Mouse (Mus musculus): ENCODE results near the gene Pdcd1lg2. TPM values are rescaled to one million over a fixed set of nuclear protein-coding genes. Genes with fewer than 3 reads are reported as not detected.
"Not testable (repeated sequence)": the region's sequence is repeated elsewhere in the genome, so short reads cannot be mapped to it uniquely, and the experiment has no call there.

The Pdcd1lg2 gene
- polyA plus RNA-seq, 1 experiment from 2014 or later: not detected

DNA sequence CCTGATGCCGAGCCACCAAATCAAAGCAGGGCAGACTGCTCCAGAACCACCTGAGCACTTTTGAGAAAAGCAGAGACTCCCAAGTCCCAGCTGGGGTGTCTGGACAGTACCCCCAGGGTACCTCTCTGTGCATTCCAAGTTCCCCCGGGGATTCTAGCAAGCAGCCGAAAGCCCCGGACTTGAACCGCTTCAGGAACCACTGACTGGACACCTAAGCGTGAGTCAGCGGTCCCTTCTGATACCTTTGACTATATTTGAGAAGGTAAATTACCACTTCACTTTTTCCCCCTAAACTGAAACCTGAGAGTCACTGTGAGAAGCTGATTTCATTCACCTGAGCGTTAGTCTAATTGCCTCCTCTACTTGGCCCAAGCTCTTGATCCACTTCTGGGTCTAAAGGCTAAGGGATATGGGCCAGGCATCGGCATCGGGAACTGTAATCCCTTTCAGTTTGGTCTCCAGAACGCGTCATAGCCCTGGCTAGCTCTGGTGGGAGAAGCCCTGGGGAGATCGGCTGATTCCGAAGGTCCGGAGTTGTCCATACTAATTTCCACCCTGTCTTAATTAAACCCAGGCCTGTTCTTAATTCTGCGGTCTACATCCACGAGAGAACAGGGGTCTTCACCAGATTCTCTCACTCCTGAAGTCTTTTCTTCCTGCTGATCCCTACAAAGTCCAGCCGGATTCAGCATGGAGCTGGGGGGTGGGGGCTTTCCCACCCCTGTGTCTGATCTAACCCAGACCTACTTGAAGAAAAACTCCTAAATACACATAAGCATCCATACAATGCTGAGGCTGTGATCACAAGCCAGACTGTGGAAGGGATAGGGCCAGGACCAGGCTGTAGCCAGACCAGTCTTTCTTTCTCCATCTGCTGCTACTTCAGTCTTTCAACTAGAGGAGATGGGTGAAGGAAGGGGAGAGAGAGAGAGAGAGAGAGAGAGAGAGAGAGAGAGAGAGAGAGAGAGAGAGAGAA, 4.4 kb upstream of the Pdcd1lg2 start:
- Histone ChIP-seq H3K27ac (ENCODE audit: low read depth, low read length) (no peak overlapping the region), H3K4me2 (ENCODE audit: low read depth, low read length) (no peak overlapping the region), H3K36me3 (ENCODE audit: control insufficient read depth, insufficient read depth, low read length) (no peaks in the 10 kb centered on the region), H3K4me1 (ENCODE audit: control insufficient read depth, insufficient read depth, low read length) (no peaks in the 10 kb centered on the region), H3K27me3 (ENCODE audit: control insufficient read depth, insufficient read depth, low read length) (no peaks in the 10 kb centered on the region), H3K9me3 (ENCODE audit: control insufficient read depth, low read length) (no peaks in the 10 kb centered on the region), H3K4me3 (ENCODE audit: low read depth, low read length) (no peak overlapping the region), H3K9ac (replicated peaks; ENCODE audit: low read depth, low read length) (no peak overlapping the region)
- WGBS: 85% methylated on average over 18 of the region's 18 CpGs
- no peak for ATAC-seq (ENCODE audit: low read depth)

DNA sequence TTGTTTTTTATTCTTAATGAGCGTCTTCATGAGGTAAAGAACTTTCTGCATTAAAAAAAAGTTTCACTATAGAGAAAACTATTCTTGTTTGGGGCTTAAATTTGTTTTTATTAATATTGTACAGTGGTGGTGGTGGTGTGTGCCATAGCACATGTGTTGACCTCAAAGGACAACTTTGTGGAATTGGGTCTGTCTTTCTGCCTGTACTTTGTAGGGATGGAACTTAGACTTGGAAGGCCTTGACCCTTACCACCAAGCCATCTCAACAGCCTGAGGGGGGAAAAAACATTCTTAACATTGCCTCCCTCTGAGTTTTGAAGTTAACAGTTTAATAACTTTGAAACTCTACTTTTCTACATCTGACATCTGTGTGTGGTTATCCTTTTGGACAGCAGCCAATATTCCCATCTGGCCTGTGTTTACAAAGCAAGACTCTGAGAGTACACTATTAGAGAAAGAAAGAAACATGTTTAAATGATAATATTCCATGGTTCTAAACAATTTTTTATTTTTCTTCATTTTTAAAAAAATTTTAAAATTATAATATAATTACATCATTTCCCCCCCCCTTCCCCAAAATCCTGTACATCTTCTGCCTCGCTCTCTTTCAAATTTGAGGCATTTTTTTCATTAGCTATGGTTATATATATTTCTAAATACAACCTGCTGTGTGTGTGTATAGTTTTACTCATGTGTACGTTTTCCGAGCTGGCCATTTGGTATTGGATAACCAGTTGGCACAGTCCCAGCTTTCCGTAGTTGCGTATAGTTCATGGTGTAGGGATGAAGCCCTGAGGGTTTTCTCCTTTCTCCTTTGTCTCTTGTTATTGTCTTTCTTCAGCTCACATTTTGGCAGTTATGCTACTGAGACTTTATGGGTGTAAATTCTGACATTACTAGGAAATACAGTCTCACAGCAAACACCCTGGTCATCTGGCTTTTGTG, 2.0 kb downstream of the Pdcd1lg2 start:
- Histone ChIP-seq H3K4me2 (ENCODE audit: low read depth, low read length) (no peak overlapping the region), H3K4me3 (ENCODE audit: low read depth, low read length) (no peak overlapping the region), H3K27ac (ENCODE audit: low read depth, low read length) (no peak overlapping the region; the same call in 1 of the 2 replicates), H3K9ac (replicated peaks; ENCODE audit: low read depth, low read length) (no peak overlapping the region), H3K4me1 (ENCODE audit: control insufficient read depth, insufficient read depth, low read length) (no peaks in the 10 kb centered on the region), H3K9me3 (ENCODE audit: control insufficient read depth, low read length) (no peaks in the 10 kb centered on the region), H3K27me3 (ENCODE audit: control insufficient read depth, insufficient read depth, low read length) (no peaks in the 10 kb centered on the region), H3K36me3 (ENCODE audit: control insufficient read depth, insufficient read depth, low read length) (no peaks in the 10 kb centered on the region)
- WGBS: 66% methylated on average over 6 of the region's 6 CpGs
- no peak for ATAC-seq (ENCODE audit: low read depth)

DNA sequence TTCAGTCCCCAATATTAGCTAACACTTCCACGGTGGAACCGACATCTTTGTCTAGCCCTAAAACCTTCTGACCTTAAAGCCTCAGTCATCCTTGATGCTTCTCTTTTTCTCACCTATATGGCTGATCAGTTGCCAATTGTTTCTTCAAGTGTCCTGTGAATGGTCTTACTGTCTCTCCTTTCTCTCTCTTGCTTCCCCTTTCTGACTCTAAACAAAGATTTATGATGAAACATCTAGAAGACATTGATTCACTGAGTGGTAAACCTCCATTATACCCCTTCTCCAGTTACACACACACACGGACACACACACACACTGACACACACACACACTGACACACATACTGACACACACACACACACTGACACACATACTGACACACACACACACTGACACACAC, 3.8 kb downstream of the Pdcd1lg2 start:
- no peak overlapping the region for H3K4me2 ChIP-seq (ENCODE audit: low read depth, low read length)
- no peaks in the 10 kb centered on the region for H3K36me3 ChIP-seq (ENCODE audit: control insufficient read depth, insufficient read depth, low read length)
- 89% methylated on average over 3 of the region's 3 CpGs for WGBS
- no peaks in the 10 kb centered on the region for H3K9me3 ChIP-seq (ENCODE audit: control insufficient read depth, low read length)
- no peak overlapping the region for H3K27ac ChIP-seq (ENCODE audit: low read depth, low read length)
- no peaks in the 10 kb centered on the region for H3K27me3 ChIP-seq (ENCODE audit: control insufficient read depth, insufficient read depth, low read length)
- no peak overlapping the region for H3K4me3 ChIP-seq (ENCODE audit: low read depth, low read length)
- no peak for ATAC-seq (ENCODE audit: low read depth)
- H3K4me1 ChIP-seq (ENCODE audit: control insufficient read depth, insufficient read depth, low read length): no peaks in the 10 kb centered on the region
- H3K9ac ChIP-seq (replicated peaks; ENCODE audit: low read depth, low read length): no peak overlapping the region

DNA sequence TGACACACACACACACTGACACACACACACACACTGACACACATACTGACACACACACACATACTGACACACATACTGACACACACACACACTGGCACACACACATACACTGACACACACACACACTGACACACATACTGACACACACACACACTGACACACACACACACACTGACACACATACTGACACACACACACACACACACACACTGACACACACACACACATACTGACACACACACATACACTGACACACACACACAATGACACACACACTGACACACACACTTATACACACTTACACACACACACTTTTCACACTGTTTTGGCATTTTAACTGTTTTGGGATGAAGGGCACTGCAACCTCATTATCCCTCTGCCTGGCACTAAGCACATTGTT, 4.2 kb downstream of the Pdcd1lg2 start:
- not testable (repeated sequence) for ATAC-seq (ENCODE audit: low read depth); H3K4me2 ChIP-seq (ENCODE audit: low read depth, low read length); H3K36me3 ChIP-seq (ENCODE audit: control insufficient read depth, insufficient read depth, low read length); H3K27ac ChIP-seq (ENCODE audit: low read depth, low read length); H3K9ac ChIP-seq (replicated peaks; ENCODE audit: low read depth, low read length); H3K4me3 ChIP-seq (ENCODE audit: low read depth, low read length); H3K27me3 ChIP-seq (ENCODE audit: control insufficient read depth, insufficient read depth, low read length); H3K9me3 ChIP-seq (ENCODE audit: control insufficient read depth, low read length); H3K4me1 ChIP-seq (ENCODE audit: control insufficient read depth, insufficient read depth, low read length)

DNA sequence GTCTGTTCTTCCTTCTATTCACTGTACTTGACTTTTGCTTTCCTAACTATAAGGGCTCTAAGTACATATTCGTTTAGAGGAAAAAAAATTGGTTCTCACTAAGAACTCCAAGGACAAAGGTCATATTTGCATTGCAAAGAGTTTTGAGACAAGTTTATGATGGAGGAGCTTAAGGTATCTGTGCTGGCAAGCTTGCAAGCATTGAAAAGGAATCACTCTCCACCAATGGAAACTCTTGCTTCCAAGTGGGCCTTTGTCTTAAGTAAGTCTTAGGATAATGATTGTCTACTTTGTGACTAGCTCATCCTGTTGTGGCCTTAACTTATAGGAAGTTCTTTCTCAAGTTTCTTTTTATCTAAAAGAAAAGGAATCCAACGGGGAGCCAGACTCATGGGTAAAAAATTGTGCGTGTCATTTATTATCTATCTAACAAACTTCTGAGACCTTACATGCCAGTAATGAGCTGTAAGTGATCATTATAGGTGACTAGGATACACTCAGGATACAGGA, 5.7 kb downstream of the Pdcd1lg2 start:
- H3K27ac ChIP-seq (ENCODE audit: low read depth, low read length): no peak overlapping the region
- no peaks in the 10 kb centered on the region for H3K9me3 ChIP-seq (ENCODE audit: control insufficient read depth, low read length)
- no peak overlapping the region for H3K4me2 ChIP-seq (ENCODE audit: low read depth, low read length)
- H3K4me3 ChIP-seq (ENCODE audit: low read depth, low read length): no peak overlapping the region
- no peaks in the 10 kb centered on the region for H3K36me3 ChIP-seq (ENCODE audit: control insufficient read depth, insufficient read depth, low read length)
- 81% methylated on average over 3 of the region's 3 CpGs for WGBS
- ATAC-seq (ENCODE audit: low read depth): no peak
- no peaks in the 10 kb centered on the region for H3K27me3 ChIP-seq (ENCODE audit: control insufficient read depth, insufficient read depth, low read length)
- H3K9ac ChIP-seq (replicated peaks; ENCODE audit: low read depth, low read length): no peak overlapping the region
- no peaks in the 10 kb centered on the region for H3K4me1 ChIP-seq (ENCODE audit: control insufficient read depth, insufficient read depth, low read length)

DNA sequence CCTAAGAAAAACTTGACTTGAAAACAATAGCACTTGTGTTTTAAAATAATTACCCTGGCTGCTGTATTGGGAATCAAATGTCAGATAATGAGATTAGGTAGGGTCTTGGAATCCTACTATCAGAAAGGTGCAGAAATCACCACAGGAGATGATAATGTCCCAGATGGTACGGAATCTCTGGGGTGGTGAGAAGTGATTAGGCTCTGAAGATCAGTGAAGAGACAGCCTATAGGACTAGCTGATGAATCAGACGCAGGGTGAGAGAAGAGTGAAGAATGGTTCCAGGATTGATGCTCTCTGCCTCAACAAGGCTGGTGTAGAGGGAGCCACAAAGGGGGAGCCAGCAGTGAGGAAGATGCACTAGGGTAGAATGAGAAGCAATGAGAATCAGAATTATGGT, 6.5 kb downstream of the Pdcd1lg2 start:
- no peak overlapping the region for H3K4me2 ChIP-seq (ENCODE audit: low read depth, low read length)
- 85% methylated on average over 2 of the region's 2 CpGs for WGBS
- no peak overlapping the region for H3K27ac ChIP-seq (ENCODE audit: low read depth, low read length)
- H3K36me3 ChIP-seq (ENCODE audit: control insufficient read depth, insufficient read depth, low read length): no peaks in the 10 kb centered on the region
- no peaks in the 10 kb centered on the region for H3K9me3 ChIP-seq (ENCODE audit: control insufficient read depth, low read length)
- H3K4me1 ChIP-seq (ENCODE audit: control insufficient read depth, insufficient read depth, low read length): no peaks in the 10 kb centered on the region
- H3K27me3 ChIP-seq (ENCODE audit: control insufficient read depth, insufficient read depth, low read length): no peaks in the 10 kb centered on the region
- H3K9ac ChIP-seq (replicated peaks; ENCODE audit: low read depth, low read length): no peak overlapping the region
- no peak for ATAC-seq (ENCODE audit: low read depth)
- H3K4me3 ChIP-seq (ENCODE audit: low read depth, low read length): no peak overlapping the region

DNA sequence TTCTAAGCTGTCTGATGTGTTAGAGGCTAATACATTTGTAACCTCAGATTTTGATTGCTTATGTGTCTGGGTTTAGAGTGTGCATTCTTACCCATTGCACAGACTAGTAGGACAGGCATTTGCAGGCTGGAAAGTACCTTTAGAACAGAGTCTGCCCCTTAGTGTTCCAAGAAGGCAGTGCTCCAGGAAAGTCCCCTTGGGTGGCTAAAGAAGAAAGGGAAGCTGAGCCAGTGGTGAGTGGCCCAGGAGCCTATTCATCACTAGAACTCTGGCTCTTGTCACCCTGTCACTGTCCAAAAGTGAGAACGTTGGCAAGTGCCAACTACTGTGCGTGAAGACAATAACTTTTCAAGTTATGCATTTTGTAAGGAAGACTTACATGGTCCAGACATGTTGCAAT, 7.2 kb downstream of the Pdcd1lg2 start:
- H3K36me3 ChIP-seq (ENCODE audit: control insufficient read depth, insufficient read depth, low read length): no peaks in the 10 kb centered on the region
- H3K4me3 ChIP-seq (ENCODE audit: low read depth, low read length): no peak overlapping the region
- no peak overlapping the region for H3K9ac ChIP-seq (replicated peaks; ENCODE audit: low read depth, low read length)
- WGBS: 79% methylated on average over 2 of the region's 2 CpGs
- no peak overlapping the region for H3K4me2 ChIP-seq (ENCODE audit: low read depth, low read length)
- ATAC-seq (ENCODE audit: low read depth): no peak
- H3K27ac ChIP-seq (ENCODE audit: low read depth, low read length): no peak overlapping the region
- H3K4me1 ChIP-seq (ENCODE audit: control insufficient read depth, insufficient read depth, low read length): no peaks in the 10 kb centered on the region
- H3K9me3 ChIP-seq (ENCODE audit: control insufficient read depth, low read length): no peaks in the 10 kb centered on the region
- H3K27me3 ChIP-seq (ENCODE audit: control insufficient read depth, insufficient read depth, low read length): no peaks in the 10 kb centered on the region

DNA sequence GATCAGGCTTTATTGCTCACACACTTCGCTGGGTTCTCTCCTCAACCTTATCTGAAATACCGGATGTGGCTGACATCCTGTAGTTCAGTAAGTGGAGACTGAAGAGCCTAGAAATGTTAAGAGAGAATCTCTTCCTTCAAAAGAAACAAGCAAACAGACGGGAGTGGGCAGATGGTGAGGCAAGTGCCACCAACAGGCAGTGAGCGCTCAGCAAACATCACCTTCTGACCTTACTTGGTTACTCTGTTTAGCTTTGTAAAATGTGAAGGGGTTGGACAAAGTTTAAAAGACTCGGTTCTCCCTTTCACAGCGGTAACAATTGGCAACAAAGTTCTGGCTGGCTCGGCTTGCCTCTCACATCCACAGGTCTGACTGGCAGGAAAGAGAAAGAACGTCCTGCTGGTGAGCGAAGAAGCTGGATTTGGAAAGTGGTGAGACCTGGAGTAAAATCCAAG, 8.0 kb downstream of the Pdcd1lg2 start:
- no peaks in the 10 kb centered on the region for H3K36me3 ChIP-seq (ENCODE audit: control insufficient read depth, insufficient read depth, low read length)
- ATAC-seq (ENCODE audit: low read depth): no peak
- no peak overlapping the region for H3K4me3 ChIP-seq (ENCODE audit: low read depth, low read length)
- H3K27me3 ChIP-seq (ENCODE audit: control insufficient read depth, insufficient read depth, low read length): no peaks in the 10 kb centered on the region
- H3K9me3 ChIP-seq (ENCODE audit: control insufficient read depth, low read length): no peaks in the 10 kb centered on the region
- no peak overlapping the region for H3K4me2 ChIP-seq (ENCODE audit: low read depth, low read length)
- no peak overlapping the region for H3K27ac ChIP-seq (ENCODE audit: low read depth, low read length)
- no peak overlapping the region for H3K9ac ChIP-seq (replicated peaks; ENCODE audit: low read depth, low read length)
- WGBS: 50% methylated on average over 9 of the region's 9 CpGs
- no peaks in the 10 kb centered on the region for H3K4me1 ChIP-seq (ENCODE audit: control insufficient read depth, insufficient read depth, low read length)
